Mouse (Mus musculus): Measurements from ENCODE around the gene Cep162.

Cep162 gene

GRCm38 (mm10) chr9:87254903-87255695, at the start of gene Cep162:
Cep162 (minus strand) TSS chr9:87255536.
- in situ Hi-C loops (cut with MboI; ENCODE audit: low pct_unique_long_range_greater_than_20kb in 1 of 2, low sequenced_read_pairs in 2 of 2, unreplicated experiment in 1 of 2), result no loop called here

GRCm38 (mm10) chr9:87303196-87303595, 47.9 kb upstream of the Cep162 start:
- in situ Hi-C loops (cut with MboI; ENCODE audit: low pct_unique_long_range_greater_than_20kb in 1 of 2, low sequenced_read_pairs in 2 of 2, unreplicated experiment in 1 of 2), result no loop called here

GRCm38 (mm10) chr9:87298900-87299299, 43.6 kb upstream of the Cep162 start:
- in situ Hi-C loops (cut with MboI; ENCODE audit: low pct_unique_long_range_greater_than_20kb in 1 of 2, low sequenced_read_pairs in 2 of 2, unreplicated experiment in 1 of 2), result no loop called here

- in situ Hi-C loops (cut with MboI; ENCODE audit: low pct_unique_long_range_greater_than_20kb in 1 of 2, low sequenced_read_pairs in 2 of 2, unreplicated experiment in 1 of 2), result no loop called here
Observed at GRCm38 (mm10) chr9:87297522-87297921, 42.2 kb upstream of the Cep162 start.

GRCm38 (mm10) chr9:87255696-87256030, 327 bp upstream of the Cep162 start:
- in situ Hi-C loops (cut with MboI; ENCODE audit: low pct_unique_long_range_greater_than_20kb in 1 of 2, low sequenced_read_pairs in 2 of 2, unreplicated experiment in 1 of 2), result no loop called here

DNA sequence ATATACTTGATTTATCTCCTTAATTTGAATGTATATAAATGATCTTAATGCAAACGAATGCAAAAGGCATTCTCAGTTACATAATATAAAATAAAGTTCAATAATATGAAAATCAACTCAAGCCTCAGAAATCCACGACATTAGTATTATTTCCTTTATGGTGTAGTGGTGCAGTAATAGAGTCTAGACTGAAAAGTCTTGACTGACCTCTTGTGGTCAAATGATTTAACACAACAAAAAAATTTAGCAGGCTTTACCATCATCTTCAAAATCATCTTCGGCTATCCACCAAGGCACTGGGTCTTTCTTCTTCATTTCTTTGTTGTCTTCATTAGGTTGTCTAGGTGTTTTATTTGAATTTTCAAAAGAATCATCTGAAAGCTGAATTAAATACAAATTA, 7.2 kb downstream of the Cep162 start:
- in situ Hi-C loops (cut with MboI; ENCODE audit: low pct_unique_long_range_greater_than_20kb in 1 of 2, low sequenced_read_pairs in 2 of 2, unreplicated experiment in 1 of 2), result loop anchor here in 1 of 2 experiments (25.0 kb wide), 1 partner anchor 211 kb away; no protein-coding TSS in a partner anchor

DNA sequence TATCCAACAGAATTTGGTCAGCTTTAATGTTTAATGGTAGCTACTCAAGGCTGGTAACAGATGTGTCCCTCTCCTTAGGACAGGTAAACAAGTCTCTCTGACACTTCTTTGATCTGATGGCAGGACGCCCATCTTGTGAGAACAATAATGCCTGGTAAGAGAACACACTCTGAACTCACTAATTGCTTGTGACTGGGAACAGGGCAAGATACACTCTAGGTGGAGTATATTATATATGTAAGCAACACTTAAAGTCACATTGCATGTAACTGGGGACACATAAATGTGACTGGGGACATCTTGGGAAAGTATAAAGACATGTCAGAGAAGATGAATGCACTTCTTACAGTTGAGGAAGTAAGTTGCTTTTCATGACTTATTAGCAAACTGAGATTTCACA, 7.7 kb downstream of the Cep162 start:
- in situ Hi-C loops (cut with MboI; ENCODE audit: low pct_unique_long_range_greater_than_20kb in 1 of 2, low sequenced_read_pairs in 2 of 2, unreplicated experiment in 1 of 2), result loop anchor here in 1 of 2 experiments (25.0 kb wide), 1 partner anchor 210 kb away; no protein-coding TSS in a partner anchor

DNA sequence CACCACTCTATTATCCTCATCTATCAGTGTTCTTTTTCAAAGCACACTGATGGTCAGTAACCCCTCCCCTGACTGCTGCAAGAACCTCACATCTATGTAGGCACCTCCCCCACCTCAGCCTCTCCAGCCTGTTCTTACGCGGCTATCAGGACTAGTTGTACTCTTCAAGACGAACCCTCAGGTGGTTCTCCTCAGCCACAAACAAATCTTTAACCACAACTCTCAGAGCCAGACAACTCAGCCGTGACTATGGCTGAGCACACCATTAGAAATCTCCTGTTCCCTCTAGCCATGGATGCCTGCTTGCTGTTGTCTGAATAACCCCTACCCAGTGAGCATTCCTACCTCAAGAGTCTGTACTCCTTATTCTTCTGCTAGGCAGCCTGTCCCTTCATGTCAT, 42.1 kb downstream of the Cep162 start:
- in situ Hi-C loops (cut with MboI; ENCODE audit: low pct_unique_long_range_greater_than_20kb in 1 of 2, low sequenced_read_pairs in 2 of 2, unreplicated experiment in 1 of 2), result no loop called here

- in situ Hi-C loops (cut with MboI; ENCODE audit: low pct_unique_long_range_greater_than_20kb in 1 of 2, low sequenced_read_pairs in 2 of 2, unreplicated experiment in 1 of 2), result no loop called here
Observed at GRCm38 (mm10) chr9:87210830-87211339, 44.5 kb downstream of the Cep162 start.

DNA sequence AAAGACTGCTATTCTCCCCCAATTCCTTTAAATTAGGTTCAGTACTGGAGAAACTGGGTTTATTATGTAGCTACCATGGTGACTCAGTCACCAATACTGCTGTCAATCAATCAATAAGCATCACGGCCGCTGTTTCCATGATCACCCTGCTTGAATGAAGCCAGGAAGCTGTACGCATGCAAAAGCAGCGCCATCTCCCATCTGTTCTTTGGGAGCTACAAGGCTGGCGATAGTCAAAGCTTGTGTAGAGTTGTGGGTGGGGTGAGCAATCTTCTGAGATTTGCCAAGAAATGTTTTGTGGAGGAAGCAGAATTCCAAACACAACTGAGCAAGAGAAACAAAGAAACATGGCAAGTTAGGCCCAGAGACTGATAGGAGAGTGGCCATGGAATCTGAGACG, 52.9 kb downstream of the Cep162 start:
- in situ Hi-C loops (cut with MboI; ENCODE audit: low pct_unique_long_range_greater_than_20kb in 1 of 2, low sequenced_read_pairs in 2 of 2, unreplicated experiment in 1 of 2), result no loop called here

DNA sequence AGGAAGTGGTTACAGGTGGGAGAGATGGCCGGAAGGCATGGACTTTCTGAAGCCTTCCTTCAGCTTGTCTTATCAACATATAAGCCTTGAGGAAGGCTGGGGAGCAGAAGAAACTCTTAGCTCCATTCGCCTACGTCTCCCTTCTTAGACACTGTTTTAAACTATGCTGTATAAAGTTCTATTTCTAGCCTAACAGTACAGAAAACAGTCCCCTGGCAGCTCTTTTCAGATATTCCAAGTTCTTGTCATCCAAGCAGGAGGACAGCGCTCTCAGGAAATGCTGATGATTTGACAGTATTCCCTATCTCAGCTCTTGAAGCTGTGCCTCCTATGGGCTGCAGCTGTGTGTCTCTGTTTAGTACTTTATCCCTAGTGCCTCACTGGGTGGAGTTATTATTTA, 54.4 kb downstream of the Cep162 start:
- in situ Hi-C loops (cut with MboI; ENCODE audit: low pct_unique_long_range_greater_than_20kb in 1 of 2, low sequenced_read_pairs in 2 of 2, unreplicated experiment in 1 of 2), result no loop called here

GRCm38 (mm10) chr9:87200426-87200825, 54.9 kb downstream of the Cep162 start:
- in situ Hi-C loops (cut with MboI; ENCODE audit: low pct_unique_long_range_greater_than_20kb in 1 of 2, low sequenced_read_pairs in 2 of 2, unreplicated experiment in 1 of 2), result no loop called here

GRCm38 (mm10) chr9:87198036-87198435, 57.3 kb downstream of the Cep162 start:
- in situ Hi-C loops (cut with MboI; ENCODE audit: low pct_unique_long_range_greater_than_20kb in 1 of 2, low sequenced_read_pairs in 2 of 2, unreplicated experiment in 1 of 2), result no loop called here

DNA sequence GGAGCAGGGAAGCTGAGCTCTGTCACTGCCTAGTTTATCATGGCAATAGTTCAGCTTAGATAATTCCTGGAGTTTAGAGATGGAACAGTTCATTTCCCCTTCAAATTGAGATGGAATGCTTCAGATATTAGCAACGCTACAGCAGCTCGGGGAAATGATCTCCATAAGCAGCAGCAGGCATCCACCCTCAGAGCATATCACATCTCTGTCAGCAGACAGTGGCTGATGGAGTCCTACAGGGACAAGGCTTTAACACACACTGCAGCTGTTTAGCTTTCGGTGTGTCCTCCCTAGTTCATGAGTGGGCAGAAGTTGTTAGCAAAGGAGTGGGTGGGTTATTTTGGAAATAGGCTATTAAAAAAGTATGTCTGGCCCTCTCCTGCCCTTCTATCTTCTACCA, 58.1 kb downstream of the Cep162 start:
- in situ Hi-C loops (cut with MboI; ENCODE audit: low pct_unique_long_range_greater_than_20kb in 1 of 2, low sequenced_read_pairs in 2 of 2, unreplicated experiment in 1 of 2), result no loop called here

DNA sequence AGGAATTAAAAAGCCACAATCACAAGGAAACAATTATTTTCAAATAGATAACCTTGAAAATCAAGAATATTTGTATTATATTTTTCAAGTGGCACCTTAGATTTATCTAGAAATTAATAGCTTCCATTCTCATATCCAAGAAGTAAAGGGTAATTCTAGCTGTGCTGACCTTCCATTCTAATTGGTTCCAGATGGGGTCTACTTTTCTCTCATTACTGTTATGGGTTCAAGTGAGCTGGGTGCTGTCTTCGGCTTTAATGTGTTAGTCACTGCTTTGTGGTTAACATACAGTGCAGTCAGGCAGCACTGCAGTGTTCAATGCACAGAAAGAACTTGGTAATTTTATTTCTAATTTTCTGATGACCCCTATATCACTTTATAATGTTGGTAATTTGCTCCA, 61.6 kb downstream of the Cep162 start:
- in situ Hi-C loops (cut with MboI; ENCODE audit: low pct_unique_long_range_greater_than_20kb in 1 of 2, low sequenced_read_pairs in 2 of 2, unreplicated experiment in 1 of 2), result no loop called here

GRCm38 (mm10) chr9:87187336-87187735, 68.0 kb downstream of the Cep162 start:
- in situ Hi-C loops (cut with MboI; ENCODE audit: low pct_unique_long_range_greater_than_20kb in 1 of 2, low sequenced_read_pairs in 2 of 2, unreplicated experiment in 1 of 2), result no loop called here

DNA sequence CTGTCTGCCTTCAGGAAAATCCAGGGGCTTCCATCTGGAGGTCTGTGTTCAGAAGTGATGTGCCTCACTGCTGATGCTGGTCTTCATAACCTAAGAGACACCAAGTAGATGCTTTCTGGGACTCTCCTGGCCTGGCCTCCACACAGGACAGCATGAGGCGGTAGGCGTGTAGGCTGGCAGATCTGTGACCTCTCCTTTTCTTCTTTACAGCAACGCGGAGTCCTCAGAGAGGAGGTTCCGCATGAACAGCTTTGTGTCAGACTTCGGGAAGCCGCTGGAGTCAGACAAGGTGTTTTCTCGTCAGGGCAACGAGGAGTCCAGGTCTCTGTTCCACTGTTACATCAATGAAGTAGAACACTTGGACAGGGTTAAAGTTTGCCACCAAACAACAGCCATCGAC, 73.1 kb downstream of the Cep162 start:
- in situ Hi-C loops (cut with MboI; ENCODE audit: low pct_unique_long_range_greater_than_20kb in 1 of 2, low sequenced_read_pairs in 2 of 2, unreplicated experiment in 1 of 2), result no loop called here

GRCm38 (mm10) chr9:87178534-87178933, 76.8 kb downstream of the Cep162 start:
- in situ Hi-C loops (cut with MboI; ENCODE audit: low pct_unique_long_range_greater_than_20kb in 1 of 2, low sequenced_read_pairs in 2 of 2, unreplicated experiment in 1 of 2), result no loop called here

GRCm38 (mm10) chr9:87171517-87171916, 83.8 kb downstream of the Cep162 start:
- in situ Hi-C loops (cut with MboI; ENCODE audit: low pct_unique_long_range_greater_than_20kb in 1 of 2, low sequenced_read_pairs in 2 of 2, unreplicated experiment in 1 of 2), result no loop called here

- in situ Hi-C loops (cut with MboI; ENCODE audit: low pct_unique_long_range_greater_than_20kb in 1 of 2, low sequenced_read_pairs in 2 of 2, unreplicated experiment in 1 of 2), result no loop called here
Observed at GRCm38 (mm10) chr9:87170891-87171290, 84.4 kb downstream of the Cep162 start.
